Mouse (Mus musculus): ENCODE measurements around the gene Snx13.

DNA sequence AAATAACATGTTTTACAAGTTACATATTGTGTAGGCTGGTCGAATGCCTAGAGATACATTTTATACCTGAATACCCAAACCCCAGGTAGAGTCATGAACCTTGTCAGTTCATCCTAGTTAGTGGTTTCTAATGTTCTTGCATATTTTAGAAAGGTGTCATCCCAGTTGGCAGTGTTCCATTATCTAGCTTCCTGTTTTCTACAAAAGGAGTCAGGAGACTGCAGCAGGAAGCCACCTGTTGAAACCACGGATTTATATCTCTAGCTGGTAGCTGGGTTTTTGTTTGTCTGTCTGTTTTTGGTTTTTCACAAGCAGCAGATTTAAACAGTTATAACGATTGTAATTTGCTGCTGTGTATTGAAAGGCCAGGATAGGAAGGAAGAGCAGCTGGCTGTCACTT is 76.6 kb downstream of the Snx13 start:
- TF ChIP-seq TAL1 (IDR thresholded peaks at IDR 0.05; ENCODE audit: low read length) (no peak), GATA1 (IDR thresholded peaks at IDR 0.05; ENCODE audit: low read length) (no peak)

Measured in erythroblast, embryonic 14.5 days (primary cell).